Mouse (Mus musculus) gastrocnemius, postnatal 25 days (tissue): ENCODE measurements around the gene Lamb3. TPM values are rescaled to one million over a fixed set of nuclear protein-coding genes. Genes with fewer than 3 reads are reported as not detected.
A peak's percentile ranks its signal among the peaks of the same experiment; 100 is the strongest.
"Not testable (repeated sequence)": the region's sequence is repeated elsewhere in the genome, so short reads cannot be mapped to it uniquely, and the experiment has no call there.

ENCODE experiments used
- DNase-seq: peaks from one replicate; pipeline ENCODE4 v3.0.0; 2022
- total RNA-seq, 2 experiments: library from RNA; stranded (reverse); gene quantifications; 1 replicate in 1 of 2; 2 replicates in 1 of 2; pipeline ENCODE4 v1.2.3; 2021

Gene Lamb3
- total RNA-seq, 2 experiments from 2014 or later = 2.0 to 2.7 TPM

GRCm38 (mm10) chr1:193243571-193244193, 36.2 kb downstream of the Lamb3 start:
- no peak for DNase-seq

- no peak for DNase-seq
Measured at GRCm38 (mm10) chr1:193244235-193244634, 36.7 kb downstream of the Lamb3 start.

GRCm38 (mm10) chr1:193250026-193250425, 42.5 kb downstream of the Lamb3 start:
- no peak for DNase-seq

DNA sequence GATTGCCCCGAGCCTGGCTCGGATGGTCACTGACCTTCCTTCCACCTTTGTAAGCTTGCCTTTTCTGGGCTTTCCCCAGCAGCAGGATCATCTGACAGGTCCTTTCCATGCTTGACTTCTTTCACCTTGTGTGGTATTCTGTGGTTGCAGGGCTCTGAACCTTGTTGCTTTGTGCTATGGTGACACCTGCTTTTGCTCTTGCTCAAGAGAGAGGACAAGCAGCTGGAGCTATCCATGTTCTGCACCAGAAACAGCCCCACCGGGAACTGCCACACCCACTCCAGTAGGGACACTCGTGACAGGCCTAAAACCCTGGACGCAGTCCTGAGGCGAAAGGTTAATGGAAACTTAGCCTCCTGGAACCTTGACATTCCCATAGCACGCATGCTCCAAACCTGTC, 43.9 kb downstream of the Lamb3 start:
- no peak for DNase-seq

DNA sequence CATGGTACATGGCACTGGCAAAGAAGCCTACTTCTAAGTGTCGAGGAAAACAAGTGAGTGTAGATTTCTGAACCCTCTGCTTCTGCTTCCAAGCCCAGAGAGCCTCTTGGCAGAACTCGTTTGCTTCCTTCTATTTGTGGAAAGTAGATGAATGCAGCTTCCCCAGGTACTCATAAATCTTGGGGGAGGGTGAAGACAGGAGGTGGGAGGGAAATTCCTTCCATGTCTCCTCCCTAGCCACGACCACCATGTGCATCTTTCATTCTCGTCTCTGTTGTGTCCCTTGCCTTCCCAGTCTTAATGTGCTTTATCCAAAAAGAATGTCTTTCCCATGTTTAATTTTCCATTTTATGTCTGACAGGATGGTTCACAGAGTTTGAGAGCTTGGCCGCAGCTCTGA, 45.1 kb downstream of the Lamb3 start:
- no peak for DNase-seq

GRCm38 (mm10) chr1:193253895-193254294, 46.4 kb downstream of the Lamb3 start:
- not testable (repeated sequence) for DNase-seq

DNA sequence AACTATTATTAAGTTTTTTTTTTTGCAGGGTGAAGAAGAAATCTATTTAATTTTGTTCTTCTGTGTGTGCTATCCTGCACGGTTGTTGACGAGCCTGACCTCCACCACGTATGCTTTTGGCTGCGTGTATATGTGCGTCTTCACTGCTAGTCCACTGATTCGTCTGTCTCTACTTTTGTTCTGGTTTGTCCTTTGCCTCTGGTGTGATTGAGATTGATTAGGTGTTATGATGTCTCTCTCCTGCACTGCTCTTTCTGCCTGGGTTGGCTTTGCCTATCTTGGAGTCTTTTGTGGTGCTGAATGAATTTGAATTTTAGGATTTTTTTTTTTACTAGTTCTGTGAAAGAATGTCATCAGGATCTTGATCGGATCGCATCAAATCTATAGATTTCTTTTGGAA, 47.5 kb downstream of the Lamb3 start:
- no peak for DNase-seq

DNA sequence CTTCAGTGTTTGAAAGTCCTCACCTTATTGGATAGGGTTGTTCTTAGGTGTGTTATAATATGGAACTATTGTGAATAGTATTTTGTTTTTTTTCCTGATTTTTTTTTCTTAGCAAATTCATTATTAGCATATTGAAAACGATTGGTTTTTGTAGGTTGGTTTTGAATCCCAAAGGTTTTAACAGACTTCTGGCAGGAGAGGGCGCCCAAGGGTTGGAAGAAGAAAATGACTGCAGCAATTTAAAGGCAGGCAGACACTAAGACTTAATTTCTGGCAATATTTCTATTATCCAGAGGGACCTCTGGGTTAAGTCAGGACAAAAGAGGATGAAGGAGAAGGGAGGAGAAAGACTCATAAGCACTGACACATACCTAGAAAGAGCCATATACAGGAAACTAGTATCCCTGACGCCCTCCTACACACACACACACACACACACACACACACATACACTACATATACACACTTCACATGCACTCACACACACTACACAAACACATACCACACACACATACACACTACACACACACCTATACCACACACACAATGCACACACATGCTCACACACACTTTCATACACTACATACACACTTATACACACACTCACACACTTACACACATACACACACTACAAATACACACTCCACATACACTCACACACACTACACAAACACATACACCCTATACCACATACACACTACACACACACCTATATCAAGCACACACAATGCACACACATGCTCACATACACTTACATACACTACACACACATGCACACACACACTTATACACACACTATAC, 48.2 kb downstream of the Lamb3 start:
- DNase-seq = no peak

GRCm38 (mm10) chr1:193256289-193256577, 48.7 kb downstream of the Lamb3 start:
- DNase-seq = no peak

DNA sequence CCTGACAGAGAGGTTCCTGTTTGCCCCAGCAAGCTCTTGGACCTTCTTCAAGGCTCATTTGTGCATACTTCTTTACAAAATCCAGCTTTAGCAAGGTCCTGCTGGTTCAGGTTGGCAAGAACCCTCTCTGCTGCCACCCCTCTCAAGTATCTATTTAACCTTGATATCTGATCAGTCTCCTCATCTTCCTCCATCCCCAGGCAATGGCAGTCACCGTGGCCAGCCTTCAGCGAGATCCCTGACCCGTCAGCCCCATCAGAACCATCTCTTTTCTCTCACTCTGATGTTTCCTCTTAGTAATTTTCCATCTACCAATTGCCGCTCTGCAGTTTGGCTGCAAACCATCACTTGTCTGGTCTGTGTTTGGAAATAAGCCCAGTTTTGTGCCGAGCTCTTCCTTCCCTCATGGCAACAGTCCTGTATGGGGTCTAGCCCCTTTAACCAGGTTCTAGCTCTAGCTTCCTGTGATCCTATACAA, 49.2 kb downstream of the Lamb3 start:
- no peak for DNase-seq

GRCm38 (mm10) chr1:193259559-193259958, 52.1 kb downstream of the Lamb3 start:
- no peak for DNase-seq

- peak; percentile 42 for DNase-seq
Measured at GRCm38 (mm10) chr1:193261897-193262548, 54.5 kb downstream of the Lamb3 start.

DNA sequence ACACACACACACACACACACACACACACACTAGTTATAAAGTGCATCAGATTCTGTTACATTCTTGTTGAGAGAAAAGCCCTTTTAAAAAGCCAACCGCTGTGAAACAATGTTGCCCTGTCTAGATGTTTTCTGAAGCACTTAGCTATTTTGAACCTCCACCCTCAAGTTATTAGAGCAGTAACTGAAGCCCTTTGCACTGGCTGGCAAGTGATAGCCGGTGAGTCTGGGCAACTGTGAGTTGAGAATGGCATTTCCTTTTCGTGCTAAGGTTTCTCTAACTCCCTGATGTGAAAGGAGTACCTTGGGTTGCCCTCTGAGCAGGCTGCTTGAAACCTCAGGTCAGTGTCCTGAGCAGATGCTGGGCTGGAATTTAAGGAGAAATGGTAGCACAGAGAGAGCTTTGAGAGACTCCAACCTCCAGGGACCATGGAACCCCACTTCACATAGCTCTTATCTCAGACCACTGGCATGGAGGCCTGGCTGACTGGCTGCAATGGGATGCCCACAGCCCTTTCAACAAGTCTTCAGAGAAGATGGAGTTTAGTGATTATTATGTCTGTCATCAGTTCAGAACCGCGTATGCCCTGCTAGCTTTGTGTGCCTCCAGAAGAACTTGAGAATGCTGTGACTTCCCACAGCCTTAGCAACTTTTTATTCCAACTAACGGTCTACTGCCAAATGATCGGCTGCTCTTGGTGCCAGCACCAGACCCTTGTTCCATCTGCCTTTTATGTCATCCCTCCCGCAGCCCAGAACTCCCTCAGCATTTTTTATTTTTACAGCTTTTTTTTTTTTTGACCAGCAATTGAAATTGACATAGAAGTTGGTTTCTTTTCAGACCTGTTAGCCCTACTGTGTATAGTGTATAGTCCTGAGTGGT, 55.8 kb downstream of the Lamb3 start:
- no peak for DNase-seq

DNA sequence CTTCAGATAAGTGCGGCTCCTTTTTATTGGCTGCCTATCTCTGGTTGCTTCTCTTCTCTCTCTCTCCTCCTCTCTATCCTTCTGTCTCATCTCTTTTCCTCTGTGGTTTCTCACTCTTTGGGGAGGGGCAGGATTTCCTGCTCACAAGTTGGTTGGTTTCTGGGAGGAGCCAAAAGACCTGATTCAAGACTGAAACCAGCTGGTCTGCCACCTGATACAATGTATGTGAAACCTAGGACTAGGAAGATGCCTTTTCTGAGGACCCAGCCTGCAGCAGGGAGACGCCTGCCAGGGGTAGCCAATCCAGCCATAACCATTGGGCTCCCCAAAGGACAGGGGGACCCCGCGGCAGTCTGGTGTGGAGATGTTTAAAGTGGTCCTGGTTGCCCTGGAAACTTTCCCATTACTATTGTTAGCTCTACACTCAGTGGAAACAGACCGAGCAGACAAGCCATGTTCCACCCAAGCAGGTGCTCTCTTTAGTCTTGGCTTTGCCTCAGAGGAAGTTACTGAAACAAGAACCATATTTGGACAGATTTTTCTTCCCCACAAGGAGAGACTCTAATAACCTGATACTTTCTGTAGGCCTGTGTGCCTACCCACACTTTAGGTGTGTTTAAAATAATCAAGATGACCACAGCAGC, 56.6 kb downstream of the Lamb3 start, which contains the start of gene Hsd11b1:
Gene Hsd11b1, minus strand, starts transcription at position 121 of the 644 bp plus-strand sequence.
- DNase-seq = no peak

DNA sequence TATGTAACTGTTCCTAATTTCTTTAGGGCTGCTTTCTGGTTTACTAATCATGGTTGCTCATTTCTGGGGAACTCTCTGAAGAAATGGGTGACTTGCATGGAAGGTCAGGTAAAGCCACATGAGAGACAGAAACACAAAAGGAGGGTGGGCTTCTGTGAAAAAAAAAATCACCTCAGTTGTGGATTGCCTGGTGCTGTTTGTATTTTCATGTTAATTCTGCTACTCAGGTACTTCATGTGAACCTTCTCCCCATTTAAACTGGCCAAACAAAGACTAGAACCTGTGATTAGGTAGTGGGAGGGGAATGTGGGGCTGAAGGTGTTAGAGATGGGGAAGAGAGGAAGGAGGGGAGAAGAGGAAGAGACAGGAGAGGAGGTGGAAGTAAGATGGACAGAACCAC, 58.2 kb downstream of the Lamb3 start:
- no peak for DNase-seq

DNA sequence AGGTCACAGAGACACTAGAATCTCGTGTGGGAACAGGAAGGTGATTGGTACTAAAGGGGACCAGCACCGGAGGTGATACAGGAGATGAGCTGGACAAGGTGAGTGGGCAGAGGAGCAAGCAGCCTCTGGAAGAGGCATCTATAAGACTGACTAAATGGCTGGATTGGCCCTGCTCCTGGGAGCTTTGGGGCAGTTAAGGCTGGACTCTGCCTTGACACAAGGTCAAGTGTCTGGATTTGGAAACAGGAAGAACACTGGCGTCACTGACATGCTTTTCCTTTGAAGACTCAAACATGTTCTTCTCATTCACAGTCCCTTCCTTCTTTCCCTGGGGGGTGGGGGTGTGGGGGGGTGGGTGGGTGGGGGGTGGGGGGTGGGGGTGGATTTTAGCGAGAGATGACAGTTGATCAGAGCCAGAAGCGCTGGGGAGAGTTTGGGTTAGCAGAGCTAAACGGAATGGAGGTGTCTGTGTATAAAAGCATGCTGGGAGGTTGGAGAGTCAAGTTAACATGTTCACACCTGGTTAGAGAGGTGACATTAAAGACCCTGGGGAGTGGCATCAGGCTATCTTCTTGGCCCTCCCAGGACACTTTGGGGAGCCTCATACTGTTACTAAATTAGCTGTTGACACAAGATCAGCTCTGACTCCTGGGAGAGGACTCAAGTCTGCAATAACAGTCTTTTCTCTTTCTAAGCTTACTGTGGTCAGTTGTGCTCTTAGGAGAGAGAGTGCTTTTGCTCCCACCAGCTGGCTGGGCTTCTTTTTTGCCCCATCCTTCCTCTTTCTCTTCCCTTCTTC, 63.7 kb downstream of the Lamb3 start:
- no peak for DNase-seq

GRCm38 (mm10) chr1:193272137-193272915, 64.8 kb downstream of the Lamb3 start:
- peak; percentile 22 for DNase-seq

DNA sequence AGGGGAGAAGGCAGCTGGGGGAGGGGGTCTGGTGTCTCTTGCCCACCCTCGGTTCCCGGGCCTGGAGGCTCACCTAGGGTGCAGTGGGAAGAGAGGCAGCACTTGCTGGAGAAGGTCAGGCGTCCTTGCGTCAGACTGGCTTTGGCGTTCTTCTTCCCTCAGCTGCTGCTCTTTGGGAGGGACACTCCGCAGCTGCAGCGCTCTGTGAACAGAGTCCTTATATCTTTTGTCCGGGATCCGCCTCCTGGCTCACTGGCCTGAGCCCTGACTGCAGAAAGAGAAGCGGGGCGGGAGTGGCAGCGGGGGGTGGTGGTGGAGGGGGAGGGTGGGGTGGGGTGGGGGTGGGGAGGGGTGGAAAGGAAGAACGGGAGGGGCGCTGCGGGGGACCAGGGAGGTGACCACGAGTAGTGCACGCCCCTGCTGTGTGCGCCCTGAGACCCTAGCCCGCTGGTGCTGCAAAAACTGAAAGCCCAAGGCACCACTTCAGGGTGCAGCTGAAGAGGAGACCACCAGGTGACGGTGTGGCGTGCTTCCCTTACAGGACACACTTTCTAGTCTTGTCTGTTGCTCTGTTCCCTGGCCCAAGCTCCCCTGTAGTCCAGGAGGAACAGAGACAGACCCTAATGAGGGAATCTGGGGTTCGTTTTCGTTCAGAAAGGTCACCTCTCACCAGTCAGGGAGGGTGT, 65.6 kb downstream of the Lamb3 start, which contains the start of gene G0s2:
Gene G0s2, minus strand, starts transcription at position 302 of the 686 bp plus-strand sequence.
- DNase-seq = peak; percentile 86

DNA sequence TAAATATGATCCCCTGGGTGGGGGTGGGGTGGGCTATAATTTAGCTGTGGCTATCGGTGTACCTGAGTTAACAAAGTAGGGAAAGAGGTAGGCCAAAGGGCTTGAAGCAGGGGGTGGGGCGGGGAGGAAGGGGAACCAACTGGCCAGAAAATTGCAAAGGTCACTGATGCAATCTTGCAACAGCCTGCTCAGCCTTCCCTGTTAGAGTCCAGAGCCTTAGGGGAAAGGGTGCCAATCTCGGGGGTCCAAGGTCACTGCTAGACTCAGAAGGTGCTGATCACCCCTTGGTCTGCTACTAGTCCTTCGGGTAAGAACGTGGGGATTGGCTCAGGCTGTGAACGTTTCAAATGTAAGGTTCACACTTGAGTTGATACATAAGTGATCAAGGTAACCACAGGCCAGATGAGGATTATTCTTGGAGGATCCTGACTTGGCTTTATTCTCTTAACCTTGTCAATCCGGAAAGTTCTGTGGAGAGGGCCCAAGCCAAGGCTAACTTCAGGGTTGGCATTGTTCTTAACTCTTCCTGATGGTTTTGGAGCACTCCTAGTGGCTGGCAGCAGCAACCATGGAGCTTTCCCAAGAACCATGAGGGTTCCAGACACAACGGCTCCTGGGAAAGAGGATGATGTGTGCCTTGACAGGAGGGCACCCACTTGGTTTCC, 67.0 kb downstream of the Lamb3 start:
- no peak for DNase-seq
